Mouse (Mus musculus): Measurements from ENCODE around the gene Nlgn2.

The Nlgn2 gene

GRCm38 (mm10) chr11:69837604-69837951 is at the start of gene Nlgn2:
Nlgn2 (minus strand) TSS chr11:69837784.
- no peak for DNase-seq (ENCODE audit: extremely low read depth, insufficient read length, low spot score)

GRCm38 (mm10) chr11:69886907-69887635 is 49.5 kb upstream of the Nlgn2 start:
- DNase-seq (ENCODE audit: extremely low read depth, insufficient read length, low spot score), result no peak

GRCm38 (mm10) chr11:69884663-69885062 is 47.1 kb upstream of the Nlgn2 start:
- DNase-seq (ENCODE audit: extremely low read depth, insufficient read length, low spot score), result no peak

- no peak for DNase-seq (ENCODE audit: extremely low read depth, insufficient read length, low spot score)
These were observed 46.7 kb upstream of the Nlgn2 start for GRCm38 (mm10) chr11:69884240-69884639.

GRCm38 (mm10) chr11:69883527-69884151 is 46.1 kb upstream of the Nlgn2 start:
- peak; percentile 48 for DNase-seq (ENCODE audit: extremely low read depth, insufficient read length, low spot score)

- DNase-seq (ENCODE audit: extremely low read depth, insufficient read length, low spot score), result no peak
These were observed 45.5 kb upstream of the Nlgn2 start for GRCm38 (mm10) chr11:69883066-69883465.

- DNase-seq (ENCODE audit: extremely low read depth, insufficient read length, low spot score), result no peak
These were observed 44.4 kb upstream of the Nlgn2 start for GRCm38 (mm10) chr11:69881787-69882670.

GRCm38 (mm10) chr11:69880853-69881603 is 43.4 kb upstream of the Nlgn2 start, which contains the start of gene Kctd11:
Kctd11 (minus strand) TSS chr11:69881406.
- DNase-seq (ENCODE audit: extremely low read depth, insufficient read length, low spot score), result peak; percentile 97

GRCm38 (mm10) chr11:69880506-69880852 is 42.9 kb upstream of the Nlgn2 start:
- no peak for DNase-seq (ENCODE audit: extremely low read depth, insufficient read length, low spot score)

GRCm38 (mm10) chr11:69879711-69880110 is 42.1 kb upstream of the Nlgn2 start:
- no peak for DNase-seq (ENCODE audit: extremely low read depth, insufficient read length, low spot score)

GRCm38 (mm10) chr11:69878952-69879351 is 41.4 kb upstream of the Nlgn2 start:
- DNase-seq (ENCODE audit: extremely low read depth, insufficient read length, low spot score), result no peak

- no peak for DNase-seq (ENCODE audit: extremely low read depth, insufficient read length, low spot score)
These were observed 40.8 kb upstream of the Nlgn2 start for GRCm38 (mm10) chr11:69878399-69878798.

GRCm38 (mm10) chr11:69877878-69878277 is 40.3 kb upstream of the Nlgn2 start, which contains the start of gene Tmem95:
Tmem95 (minus strand) TSS chr11:69878018.
- DNase-seq (ENCODE audit: extremely low read depth, insufficient read length, low spot score), result no peak

- DNase-seq (ENCODE audit: extremely low read depth, insufficient read length, low spot score), result peak; percentile 82
These were observed 39.3 kb upstream of the Nlgn2 start for GRCm38 (mm10) chr11:69876867-69877266.

GRCm38 (mm10) chr11:69876186-69876585 is 38.6 kb upstream of the Nlgn2 start:
- DNase-seq (ENCODE audit: extremely low read depth, insufficient read length, low spot score), result no peak

GRCm38 (mm10) chr11:69872451-69872850 is 34.9 kb upstream of the Nlgn2 start:
- DNase-seq (ENCODE audit: extremely low read depth, insufficient read length, low spot score), result peak; percentile 56

- no peak for DNase-seq (ENCODE audit: extremely low read depth, insufficient read length, low spot score)
These were observed 34.2 kb upstream of the Nlgn2 start for GRCm38 (mm10) chr11:69871822-69872221.

- no peak for DNase-seq (ENCODE audit: extremely low read depth, insufficient read length, low spot score)
These were observed 32.9 kb upstream of the Nlgn2 start for GRCm38 (mm10) chr11:69870289-69871069.

GRCm38 (mm10) chr11:69867335-69867734 is 29.8 kb upstream of the Nlgn2 start:
- no peak for DNase-seq (ENCODE audit: extremely low read depth, insufficient read length, low spot score)

GRCm38 (mm10) chr11:69865561-69865960 is 28.0 kb upstream of the Nlgn2 start:
- DNase-seq (ENCODE audit: extremely low read depth, insufficient read length, low spot score), result no peak
